Mouse (Mus musculus) limb, embryonic 14.5 days (tissue): ENCODE results near the gene S100a4. TPM values are rescaled to one million over a fixed set of nuclear protein-coding genes. Genes with fewer than 3 reads are reported as not detected.

Experiments used
- ATAC-seq: fragments of 200-750 bp; cut with Nextera tagmentation; 2 replicates; pipeline ENCODE4 v1.8.0; 2017; ENCODE audit warnings: low read depth, moderate number of reproducible peaks, moderate TSS enrichment; ENCODE audit not compliant: low FRiP score
- DNase-seq: peaks from one replicate; pipeline ENCODE4 v3.0.0-alpha.2; 2015; ENCODE audit warnings: low spot score
- H3K27ac ChIP-seq: fragments of 300-500 bp; sonication (generic); replicated peaks from 2 replicates; pipeline ENCODE4 v1.5.1; 2014; ENCODE audit warnings: low read depth, mild to moderate bottlenecking, low read length, moderate library complexity, mixed read lengths
- H3K27me3 ChIP-seq: fragments of 300-500 bp; sonication (generic); 2 replicates; pipeline ENCODE4 v1.6.1; 2014; ENCODE audit warnings: low read length, mixed read lengths; ENCODE audit not compliant: control insufficient read depth, insufficient read depth
- H3K36me3 ChIP-seq: fragments of 300-500 bp; sonication (generic); 2 replicates; pipeline ENCODE4 v1.6.1; 2014; ENCODE audit warnings: mild to moderate bottlenecking, low read length, moderate library complexity, mixed read lengths; ENCODE audit not compliant: control insufficient read depth, insufficient read depth
- H3K4me1 ChIP-seq: fragments of 300-500 bp; sonication (generic); 2 replicates; pipeline ENCODE4 v1.6.1; 2014; ENCODE audit warnings: antibody characterized with exemption, low read length, mixed read lengths; ENCODE audit not compliant: control insufficient read depth, insufficient read depth
- H3K4me2 ChIP-seq: fragments of 300-500 bp; sonication (generic); replicated peaks from 2 replicates; pipeline ENCODE4 v1.6.1; 2014; ENCODE audit warnings: low read depth, mild to moderate bottlenecking, low read length, moderate library complexity; ENCODE audit not compliant: severe bottlenecking
- H3K4me3 ChIP-seq: fragments of 300-500 bp; sonication (generic); replicated peaks from 2 replicates; pipeline ENCODE4 v1.5.1; 2014; ENCODE audit warnings: low read length
- H3K9ac ChIP-seq: fragments of 300-500 bp; sonication (generic); 2 replicates; pipeline ENCODE4 v1.6.1; 2014; ENCODE audit warnings: mild to moderate bottlenecking, low read depth, low read length, moderate library complexity; ENCODE audit not compliant: severe bottlenecking
- H3K9me3 ChIP-seq: fragments of 300-500 bp; sonication (generic); 2 replicates; pipeline ENCODE4 v1.6.1; 2016; ENCODE audit warnings: low read length; ENCODE audit not compliant: control insufficient read depth
- POLR2A ChIP-seq: fragments of 200-500 bp; IDR thresholded peaks from 2 replicates; pipeline ENCODE4 v1.8.0; 2012; ENCODE audit warnings: inconsistent platforms, mild to moderate bottlenecking, moderate library complexity, borderline replicate concordance; ENCODE audit not compliant: insufficient read depth, insufficient read length; ENCODE audit errors: extremely low read depth
- WGBS: fragments of 180-500 bp; shearing (Covaris S2); extraction: QIAGEN DNeasy Blood & Tissue Kit; methylation state at CpG from one replicate; pipeline ENCODE4 v1.1.7; 2014; 5-methylcytosine and 5-hydroxymethylcytosine counted together
- polyA plus RNA-seq, 2 experiments: library from polyadenylated mRNA; depleted of rRNA in 1 of 2; stranded (reverse) in 1 of 2; unstranded in 1 of 2; fragments of >200 nt; fragmentation: Nextera tagmentation in 1 of 2; extraction: Ambion mirVana in 1 of 2; gene quantifications; 2 replicates each; pipeline versions ENCODE4 v1.2.1 to v1.2.3; 2012 to 2014

The S100a4 gene
- polyA plus RNA-seq, 2 experiments: 18.0 to 26.2 TPM

DNA sequence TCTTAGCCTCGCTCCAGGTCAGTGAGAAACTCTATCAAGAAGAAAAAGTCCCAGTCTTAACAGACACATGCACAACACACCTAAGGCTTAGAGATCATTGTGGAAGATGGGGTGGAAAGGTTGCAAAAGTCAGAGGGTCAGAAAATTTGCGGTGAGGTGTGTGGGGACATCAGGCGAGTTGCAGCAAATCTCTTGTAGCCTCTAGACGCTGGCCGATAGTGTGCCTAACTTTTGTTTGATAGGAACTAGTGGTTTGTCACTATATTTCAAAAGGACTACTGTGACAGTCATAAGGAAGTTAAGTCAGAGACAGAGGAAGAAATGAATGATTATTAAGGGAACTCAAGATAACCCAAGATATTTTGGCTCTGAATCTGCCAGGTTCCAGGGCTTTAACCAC lies 23.8 kb downstream of the S100a4 start:
- WGBS: 91% methylated on average over 5 of the region's 5 CpGs
- no peak for ATAC-seq

DNA sequence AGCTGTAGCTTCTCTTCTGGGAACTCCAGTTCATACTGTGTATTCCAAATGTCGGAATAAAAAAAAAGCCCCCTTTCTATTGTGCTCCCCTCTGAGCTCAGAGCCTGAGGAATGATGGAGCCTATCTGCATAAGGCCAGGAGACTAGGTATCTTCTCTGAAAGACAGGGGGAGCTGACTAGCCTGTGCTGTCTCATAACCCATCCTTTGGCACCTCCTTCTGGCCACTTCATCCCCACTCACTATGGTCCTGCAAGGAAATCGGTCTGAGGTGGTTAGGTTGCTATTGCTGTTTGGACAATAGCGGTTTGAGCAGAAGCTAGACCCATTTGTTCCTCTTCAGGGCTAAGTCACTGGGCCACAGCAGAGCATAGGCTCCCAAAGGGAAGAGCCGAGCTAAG lies 24.2 kb downstream of the S100a4 start:
- no peak overlapping the region for H3K9ac ChIP-seq
- no peak overlapping the region for H3K4me2 ChIP-seq
- ATAC-seq (no peak), DNase-seq (no peak)
- H3K4me3 ChIP-seq: no peak overlapping the region
- WGBS: 67% methylated on average over 4 of the region's 4 CpGs
- no peaks in the 10 kb centered on the region for H3K36me3 ChIP-seq
- no peaks in the 10 kb centered on the region for H3K27me3 ChIP-seq
- no peak for TF ChIP-seq POLR2A
- no peaks in the 10 kb centered on the region for H3K9me3 ChIP-seq
- peaks cover 12% of the 10 kb centered on the region; the same call in 1 of the 2 replicates for H3K4me1 ChIP-seq
- no peak overlapping the region for H3K27ac ChIP-seq

More for the DNA sequence above, 23.8 kb downstream of the S100a4 start:
- DNase-seq: no peak
- Histone ChIP-seq H3K27ac (no peak overlapping the region), H3K4me3 (no peak overlapping the region), H3K9me3 (no peaks in the 10 kb centered on the region), H3K4me1 (peaks cover 12% of the 10 kb centered on the region; the same call in 1 of the 2 replicates), H3K9ac (no peak overlapping the region), H3K36me3 (no peaks in the 10 kb centered on the region), H3K27me3 (no peaks in the 10 kb centered on the region), H3K4me2 (no peak overlapping the region)
- TF ChIP-seq POLR2A: no peak

DNA sequence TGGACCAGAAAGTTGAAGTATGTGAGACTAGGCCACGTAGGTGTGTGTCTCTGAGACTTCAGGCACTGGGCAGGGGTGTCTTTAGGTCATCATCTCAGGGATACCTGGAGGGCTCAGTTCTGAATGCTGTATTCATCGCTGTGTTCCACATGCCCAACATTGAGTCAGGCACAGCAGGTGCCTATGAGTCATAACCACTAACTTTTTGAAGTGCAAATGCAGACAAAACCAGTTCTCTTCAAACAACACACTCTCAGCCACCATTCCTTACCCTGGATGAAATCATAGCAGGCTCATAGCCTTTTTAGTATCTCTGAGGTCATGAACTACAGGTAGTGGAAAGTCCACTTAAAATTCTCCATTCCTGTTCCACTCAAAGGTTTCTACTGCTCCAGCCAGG lies 25.7 kb downstream of the S100a4 start:
- Histone ChIP-seq H3K4me1 (0 out of 2 replicates have a peak, but pooled peaks cover under 1% of the 10 kb centered on the region), H3K4me3 (no peak overlapping the region), H3K27ac (no peak overlapping the region), H3K4me2 (no peak overlapping the region), H3K36me3 (no peaks in the 10 kb centered on the region), H3K9ac (no peak overlapping the region), H3K9me3 (no peaks in the 10 kb centered on the region), H3K27me3 (no peaks in the 10 kb centered on the region)
- TF ChIP-seq POLR2A: no peak
- DNase-seq: no peak
- 84% methylated on average over 2 of the region's 2 CpGs for WGBS
- ATAC-seq: no peak

DNA sequence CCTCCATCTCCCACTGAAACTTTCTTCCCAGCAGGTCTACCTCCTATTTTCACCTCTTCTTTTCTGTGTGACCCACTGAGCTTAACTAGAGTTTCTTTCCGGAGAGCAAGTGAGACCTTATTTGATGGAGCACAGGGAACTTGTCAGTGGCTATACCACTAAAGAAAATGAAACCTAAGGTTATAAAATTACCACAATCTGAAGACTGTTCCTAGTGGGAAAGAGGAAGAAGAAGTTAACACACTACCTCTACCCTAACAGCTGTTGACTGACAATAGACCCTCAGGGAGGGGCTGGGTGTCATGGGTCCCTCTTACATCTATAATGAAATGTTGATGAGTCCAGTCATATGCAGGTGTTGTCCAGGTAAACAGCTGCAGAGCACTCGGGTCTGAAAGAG lies 28.4 kb downstream of the S100a4 start:
- no peak for ATAC-seq

DNA sequence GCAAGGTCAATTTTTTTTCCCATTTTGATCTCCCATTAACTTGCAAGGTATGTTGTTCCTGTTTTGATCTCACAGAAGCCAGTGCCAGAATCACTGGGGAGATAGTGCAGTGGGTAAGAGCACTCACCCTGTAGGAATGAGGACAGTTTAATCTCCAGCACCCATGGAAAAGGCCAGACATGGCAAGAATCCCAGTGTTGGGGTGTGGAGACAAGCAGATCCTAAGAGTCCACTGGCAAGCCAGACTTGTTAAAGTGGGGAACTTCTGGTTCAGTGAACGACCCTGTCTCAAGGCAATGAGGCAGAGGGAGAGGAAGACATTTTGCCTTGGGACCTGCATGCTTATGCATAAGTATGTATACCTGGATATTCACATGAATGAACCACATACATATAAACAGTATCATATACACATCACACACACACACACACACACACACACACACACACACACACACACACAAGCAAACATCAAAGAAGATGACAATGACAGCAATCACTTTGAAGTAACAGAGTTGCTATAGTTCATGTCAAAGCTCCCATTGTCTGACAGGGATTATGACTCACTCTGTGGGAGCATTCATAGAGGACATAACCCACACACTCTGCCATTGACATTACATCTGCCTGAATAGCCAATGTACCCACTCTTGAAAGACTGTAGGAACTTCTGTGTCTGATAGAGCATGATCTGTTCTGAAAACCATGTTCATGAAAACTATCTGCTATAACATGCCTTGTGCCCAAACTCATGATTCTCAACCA lies 35.1 kb downstream of the S100a4 start:
- H3K4me3 ChIP-seq: no peak overlapping the region
- no peaks in the 10 kb centered on the region for H3K9me3 ChIP-seq
- H3K27me3 ChIP-seq: no peaks in the 10 kb centered on the region
- H3K36me3 ChIP-seq: no peaks in the 10 kb centered on the region
- DNase-seq (no peak), ATAC-seq (no peak)
- WGBS: 79% methylated on average over 1 of the region's 1 CpGs
- H3K27ac ChIP-seq: no peak overlapping the region
- no peak overlapping the region for H3K4me2 ChIP-seq
- H3K4me1 ChIP-seq: no peaks in the 10 kb centered on the region
- TF ChIP-seq POLR2A: no peak
- no peak overlapping the region for H3K9ac ChIP-seq

More for the DNA sequence above, 28.4 kb downstream of the S100a4 start:
- H3K27ac ChIP-seq: no peak overlapping the region
- no peak overlapping the region for H3K4me2 ChIP-seq
- no peak for TF ChIP-seq POLR2A
- H3K4me1 ChIP-seq: no peaks in the 10 kb centered on the region
- H3K9me3 ChIP-seq: no peaks in the 10 kb centered on the region
- WGBS: 82% methylated on average over 2 of the region's 2 CpGs
- DNase-seq: no peak
- no peak overlapping the region for H3K9ac ChIP-seq
- no peaks in the 10 kb centered on the region for H3K27me3 ChIP-seq
- H3K36me3 ChIP-seq: no peaks in the 10 kb centered on the region
- no peak overlapping the region for H3K4me3 ChIP-seq
